ENCODE assay signal across 30 mouse cellular contexts in the genomic region with DNA sequence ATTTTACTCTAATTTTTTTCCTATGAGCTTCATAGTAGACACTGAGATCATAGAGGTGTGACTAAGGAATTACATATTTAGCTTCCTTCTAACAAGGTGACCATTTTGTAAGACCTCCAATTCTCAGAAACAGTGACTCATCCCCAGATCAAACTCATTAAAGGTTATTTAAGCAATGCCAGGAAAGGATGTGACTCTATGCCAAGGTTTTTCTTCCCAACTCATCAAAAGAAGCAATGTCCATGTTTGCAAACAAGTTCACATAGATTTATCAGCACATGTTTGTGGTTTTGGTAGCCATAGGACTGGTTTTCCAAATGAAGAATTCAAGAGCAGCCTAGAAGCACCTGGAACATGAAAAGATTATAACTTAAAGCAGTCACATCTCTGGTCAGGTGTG.
"Had no signal": no experiment of that assay in that cellular context is flagged by ENCODE, and none has a peak within 500 bp of the region (broad histone marks: within the 10 kb centered on the region; RNA-seq: fewer than 3 reads in every experiment).

No protein-coding gene starts in this region.

- H3K4me2 ChIP-seq: limb, embryonic 12.5 days; limb, embryonic 13.5 days; limb, embryonic 15.5 days; liver, embryonic 11.5 days; liver, embryonic 12.5 days; liver, embryonic 13.5 days; liver, embryonic 15.5 days; lung, embryonic 14.5 days; lung, embryonic 15.5 days; midbrain, embryonic 12.5 days; midbrain, embryonic 15.5 days; neural tube, embryonic 12.5 days had no signal

- DNase-seq: left cerebral cortex, postnatal 4 days; liver; liver, embryonic 13.5 days; liver, postnatal 0 days; lung, adult 18-20 months; lung, adult 2 months; lung, embryonic 14.5 days; lung, postnatal 10 days; lung, postnatal 14 days; lung, postnatal 36 days; lung, postnatal 4 days; midbrain, embryonic 14.5 days had no signal

- H3K36me3 ChIP-seq: limb, embryonic 10.5 days; limb, embryonic 12.5 days; limb, embryonic 13.5 days; limb, embryonic 15.5 days; liver, embryonic 12.5 days; liver, embryonic 13.5 days; liver, embryonic 15.5 days; lung, embryonic 15.5 days; midbrain, embryonic 10.5 days; midbrain, embryonic 12.5 days; midbrain, embryonic 15.5 days; neural tube, embryonic 12.5 days had no signal

- H3K4me1 ChIP-seq: limb, embryonic 10.5 days; limb, embryonic 12.5 days; limb, embryonic 13.5 days; limb, embryonic 15.5 days; liver, embryonic 12.5 days; liver, embryonic 13.5 days; liver, embryonic 15.5 days; lung, embryonic 15.5 days; megakaryocyte, embryonic 14.5 days; midbrain, embryonic 10.5 days; midbrain, embryonic 12.5 days; midbrain, embryonic 15.5 days; neural tube, embryonic 12.5 days had no signal

- H3K4me3 ChIP-seq: limb, embryonic 10.5 days; limb, embryonic 12.5 days; limb, embryonic 13.5 days; limb, embryonic 15.5 days; liver, embryonic 12.5 days; liver, embryonic 13.5 days; liver, embryonic 15.5 days; lung, embryonic 15.5 days; megakaryocyte, embryonic 14.5 days; midbrain, embryonic 10.5 days; midbrain, embryonic 12.5 days; midbrain, embryonic 15.5 days; myocyte; neural tube, embryonic 12.5 days had no signal

- ATAC-seq: liver, embryonic 12.5 days; liver, postnatal 0 days; lung, postnatal 0 days; midbrain, embryonic 15.5 days; midbrain, embryonic 16.5 days had no signal

- H3K9me3 ChIP-seq: limb, embryonic 10.5 days; limb, embryonic 12.5 days; limb, embryonic 13.5 days; limb, embryonic 15.5 days; liver, embryonic 12.5 days; liver, embryonic 15.5 days; lung, embryonic 15.5 days; megakaryocyte, embryonic 14.5 days; midbrain, embryonic 10.5 days; midbrain, embryonic 12.5 days; midbrain, embryonic 15.5 days; neural tube, embryonic 12.5 days had no signal

- H3K27ac ChIP-seq: limb, embryonic 10.5 days; limb, embryonic 12.5 days; limb, embryonic 13.5 days; limb, embryonic 15.5 days; liver, embryonic 12.5 days; liver, embryonic 13.5 days; liver, embryonic 14.5 days; liver, embryonic 15.5 days; lung, embryonic 15.5 days; macrophage; midbrain, embryonic 10.5 days; midbrain, embryonic 12.5 days; midbrain, embryonic 15.5 days; neural tube, embryonic 12.5 days had no signal

- H3K27me3 ChIP-seq: limb, embryonic 12.5 days; limb, embryonic 13.5 days; limb, embryonic 15.5 days; liver, embryonic 12.5 days; liver, embryonic 13.5 days; liver, embryonic 15.5 days; lung, embryonic 15.5 days; megakaryocyte, embryonic 14.5 days; midbrain, embryonic 12.5 days; midbrain, embryonic 15.5 days; neural tube, embryonic 12.5 days had no signal

- H3K9ac ChIP-seq: limb, embryonic 12.5 days; limb, embryonic 13.5 days; limb, embryonic 15.5 days; liver, embryonic 12.5 days; liver, embryonic 13.5 days; liver, embryonic 14.5 days; liver, embryonic 15.5 days; liver, postnatal 0 days; lung, embryonic 14.5 days; lung, embryonic 15.5 days; midbrain, embryonic 12.5 days; midbrain, embryonic 15.5 days; neural tube, embryonic 12.5 days had no signal
